Mouse (Mus musculus) bone marrow macrophage, adult 2 months (primary cell): ENCODE data around the gene Lpcat4. TPM values are rescaled to one million over a fixed set of nuclear protein-coding genes. Genes with fewer than 3 reads are reported as not detected.

Experiments
- H3K27ac ChIP-seq: 2 replicates; pipeline ENCODE4 v1.5.1; 2012; ENCODE audit warnings: low read depth, low read length; ENCODE audit not compliant: insufficient read depth
- H3K4me1 ChIP-seq: 2 replicates; pipeline ENCODE4 v1.6.1; 2012; ENCODE audit warnings: low read length; ENCODE audit not compliant: control insufficient read depth, insufficient read depth
- H3K4me3 ChIP-seq: 2 replicates; pipeline ENCODE4 v1.5.1; 2012; ENCODE audit warnings: mild to moderate bottlenecking, low read length, moderate library complexity; ENCODE audit not compliant: insufficient read depth
- CTCF ChIP-seq: IDR thresholded peaks from 2 replicates; pipeline ENCODE4 v1.5.1; 2012; ENCODE audit warnings: low read depth, mild to moderate bottlenecking, low read length, moderate library complexity
- POLR2A ChIP-seq: IDR thresholded peaks from 2 replicates; pipeline ENCODE4 v1.6.1; 2012; ENCODE audit warnings: mild to moderate bottlenecking, low read depth, low read length, borderline replicate concordance
- polyA plus RNA-seq: library from polyadenylated mRNA; stranded (reverse); fragments of >200 nt; gene quantifications from 2 replicates; pipeline ENCODE4 v1.2.4, GENCODE M21; 2012; ENCODE audit not compliant: missing spikeins, insufficient read depth, insufficient read length

Gene Lpcat4
- polyA plus RNA-seq, 1 experiment, result 5.5 TPM

- peak within 1 kb of the TSS; percentile 51 for H3K27ac ChIP-seq
- peak; percentile 82 for TF ChIP-seq CTCF
- TF ChIP-seq POLR2A, result 0 out of 2 replicates have a peak, but pooled peaks have one; percentile 29
- peaks cover 16% of the 10 kb centered on the region for H3K4me1 ChIP-seq
Observed at GRCm38 (mm10) chr2:112261748-112262653, 22.7 kb downstream of the Lpcat4 start, which contains the start of gene Nop10. Gene Nop10, plus strand, starts transcription at chr2:112261926.

DNA sequence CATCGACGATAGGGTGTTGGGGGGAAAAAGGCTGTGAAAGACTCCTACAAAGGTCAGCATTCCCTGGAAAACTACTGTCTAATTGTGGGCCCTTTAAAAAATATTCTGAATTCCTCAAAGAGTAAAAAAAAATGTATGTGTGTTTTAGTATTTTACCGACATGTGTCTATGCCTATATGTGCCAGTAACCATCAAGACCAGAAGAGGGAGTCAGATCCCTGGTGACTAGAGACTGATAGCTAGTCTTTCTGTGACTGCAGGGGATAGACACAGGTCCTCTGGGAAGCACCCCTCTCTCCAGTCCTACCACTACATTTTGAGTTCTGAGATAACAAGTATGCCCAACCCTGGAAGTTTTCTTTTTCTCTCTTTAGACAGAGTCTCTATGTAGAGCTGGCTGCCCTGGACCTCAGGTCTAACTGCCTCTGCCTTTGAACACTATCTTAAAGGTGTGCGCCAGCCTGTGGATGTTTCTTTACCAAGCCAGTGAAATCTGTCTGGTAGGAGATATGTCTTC, 23.6 kb downstream of the Lpcat4 start:
- peak overlapping the region; percentile 85 for H3K4me3 ChIP-seq
- TF ChIP-seq POLR2A (no peak), CTCF (no peak)
- no peak overlapping the region for H3K27ac ChIP-seq
- peaks cover 12% of the 10 kb centered on the region for H3K4me1 ChIP-seq

More at GRCm38 (mm10) chr2:112261748-112262653, 22.7 kb downstream of the Lpcat4 start, which contains the start of gene Nop10:
- H3K4me3 ChIP-seq, result peak within 1 kb of the TSS; percentile 85

DNA sequence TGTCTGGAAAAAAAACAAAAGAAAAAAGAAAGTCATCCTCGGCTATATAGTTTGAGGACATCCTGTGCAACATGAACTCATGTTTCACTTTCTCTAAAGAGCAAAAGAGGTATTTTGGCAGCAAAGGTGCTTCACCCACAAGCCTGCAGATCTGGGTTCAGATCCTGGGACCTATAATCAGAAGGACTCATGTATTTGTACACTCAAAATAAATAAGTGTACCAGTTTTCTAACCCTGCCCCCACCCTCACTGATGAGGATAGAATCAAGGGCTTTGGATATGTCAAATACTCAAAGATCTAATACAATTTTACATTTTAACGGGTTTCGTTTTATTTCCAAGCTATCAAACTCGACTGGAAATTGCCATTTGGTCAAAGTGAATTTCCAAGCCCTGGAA, 25.1 kb downstream of the Lpcat4 start:
- TF ChIP-seq CTCF, result no peak
- no peak for TF ChIP-seq POLR2A
- peaks cover 11% of the 10 kb centered on the region; the same call in 1 of the 2 replicates for H3K4me1 ChIP-seq
- no peak overlapping the region for H3K27ac ChIP-seq
- no peak overlapping the region for H3K4me3 ChIP-seq

DNA sequence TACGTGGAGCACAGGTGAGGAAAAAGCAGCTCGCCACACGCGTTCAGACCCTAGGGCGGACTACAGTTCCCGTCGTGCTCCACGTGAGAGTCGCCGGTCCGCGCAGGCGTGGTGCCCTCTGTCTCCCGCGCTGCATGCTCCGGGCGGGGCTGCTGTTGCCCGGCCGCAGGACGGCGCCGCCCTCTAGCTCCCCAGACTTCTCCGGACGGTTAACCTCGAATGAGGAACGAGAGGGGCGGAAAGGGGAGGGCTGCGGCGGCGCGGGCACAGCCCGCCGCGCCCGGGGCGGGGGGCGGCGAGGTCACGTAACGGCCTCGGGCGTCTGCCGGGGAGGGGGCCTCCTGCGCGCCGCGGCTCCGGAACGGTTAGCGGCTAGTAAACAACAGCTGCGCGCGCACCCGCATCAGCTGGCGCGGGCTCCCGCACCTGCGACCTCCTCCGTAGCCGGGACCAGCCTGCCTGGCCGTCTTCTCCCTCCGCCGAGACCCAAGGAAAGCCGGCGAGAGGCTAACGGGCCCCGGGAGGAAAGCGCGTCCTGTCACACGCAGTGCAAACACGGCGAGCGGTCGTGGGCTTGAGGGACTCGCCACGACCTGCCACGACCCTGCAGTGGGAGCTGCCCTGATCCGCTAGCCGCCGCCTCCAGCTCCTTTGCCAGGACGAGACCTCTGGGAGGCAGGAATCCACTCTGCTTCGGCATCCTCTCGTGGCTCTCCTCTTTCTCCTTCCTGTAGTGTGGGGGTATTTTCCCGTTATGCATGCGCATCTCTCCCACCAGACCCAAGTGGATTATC, 26.4 kb downstream of the Lpcat4 start, which contains the start of gene Slc12a6:
Slc12a6 (plus strand) TSS at position 378 of the 794 bp plus-strand sequence.
- Histone ChIP-seq H3K27ac (peak within 1 kb of the TSS; percentile 88), H3K4me1 (peaks cover 16% of the 10 kb centered on the region), H3K4me3 (peak within 1 kb of the TSS; percentile 80)
- TF ChIP-seq CTCF (no peak), POLR2A (no peak)

DNA sequence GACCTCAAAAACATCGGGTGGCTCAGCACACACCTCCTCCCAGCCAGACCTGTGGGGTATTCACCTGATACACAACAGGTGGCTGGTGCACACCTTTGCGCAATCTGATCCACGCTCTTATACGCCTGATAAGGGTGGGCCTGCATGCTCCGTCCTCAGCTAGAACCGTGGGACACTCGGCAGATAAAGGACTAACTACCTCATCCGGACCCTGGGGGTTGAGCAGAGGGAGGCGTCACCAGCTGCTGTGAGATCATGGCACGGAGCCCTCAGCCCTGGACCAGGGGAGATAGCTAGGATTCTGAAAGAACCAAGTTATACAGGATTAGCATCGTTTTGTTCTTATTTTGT, 26.9 kb downstream of the Lpcat4 start, which contains the start of gene Gm21985:
Gm21985 (plus strand) TSS at position 73 of the 351 bp plus-strand sequence.
- TF ChIP-seq CTCF, result peak; percentile 8; the same call in 1 of the 2 replicates
- no peak for TF ChIP-seq POLR2A
- H3K27ac ChIP-seq, result peak within 1 kb of the TSS; percentile 88
- H3K4me3 ChIP-seq, result peak within 1 kb of the TSS; percentile 80
- peaks cover 17% of the 10 kb centered on the region for H3K4me1 ChIP-seq

DNA sequence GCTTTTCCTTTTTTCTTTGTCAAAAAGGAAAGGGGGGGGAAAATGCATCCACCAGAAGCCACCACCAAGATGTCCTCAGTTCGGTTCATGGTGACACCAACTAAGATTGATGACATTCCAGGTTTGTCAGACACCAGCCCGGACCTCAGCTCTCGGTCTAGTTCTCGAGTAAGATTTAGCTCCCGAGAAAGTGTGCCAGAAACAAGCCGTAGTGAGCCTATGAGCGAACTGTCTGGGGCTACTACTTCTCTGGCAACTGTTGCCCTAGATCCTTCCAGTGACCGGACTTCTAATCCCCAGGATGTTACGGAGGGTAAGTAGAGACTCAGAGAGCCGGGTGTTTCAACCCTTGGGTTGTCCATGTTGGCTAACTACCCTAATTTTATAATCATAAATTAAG, 27.5 kb downstream of the Lpcat4 start:
- Histone ChIP-seq H3K27ac (peak overlapping the region; percentile 88), H3K4me3 (peak overlapping the region; percentile 80), H3K4me1 (peaks cover 21% of the 10 kb centered on the region)
- peak; percentile 71; the same call in 1 of the 2 replicates for TF ChIP-seq POLR2A
- no peak for TF ChIP-seq CTCF

DNA sequence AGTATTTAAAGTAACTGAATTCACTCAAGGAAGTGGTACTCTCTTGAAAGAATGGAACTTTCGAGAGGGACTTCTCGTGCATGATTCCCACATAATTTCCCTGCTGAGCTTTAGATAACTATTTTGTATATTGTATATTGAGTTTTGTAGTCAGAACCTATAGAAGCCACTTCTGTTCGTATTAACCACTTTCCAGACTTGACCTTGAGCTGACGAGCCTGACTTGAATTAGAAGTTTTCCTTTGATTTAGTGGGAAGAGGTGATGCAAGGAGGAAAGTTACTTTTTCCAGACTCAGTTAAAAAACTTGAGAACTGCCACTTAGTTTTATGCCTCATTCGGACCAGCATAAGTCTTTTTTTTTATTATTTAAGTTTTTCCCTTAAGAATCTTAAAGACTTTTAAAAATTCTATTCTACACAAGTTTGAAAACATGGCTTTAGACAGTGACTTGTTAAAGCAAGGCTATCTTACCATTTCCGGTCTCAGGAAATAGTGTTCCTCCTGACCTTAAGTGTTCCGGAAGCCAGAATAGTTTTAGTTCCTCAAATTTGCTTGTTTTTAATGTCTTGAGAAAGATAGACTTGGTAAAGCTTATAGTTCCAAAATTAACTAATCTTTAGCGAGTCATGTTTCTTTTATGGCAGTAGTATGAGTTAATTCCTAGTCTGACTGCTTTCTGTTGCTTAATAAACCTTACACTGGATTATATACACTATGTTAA, 28.4 kb downstream of the Lpcat4 start:
- Histone ChIP-seq H3K27ac (peak overlapping the region; percentile 88), H3K4me1 (peaks cover 22% of the 10 kb centered on the region), H3K4me3 (peak overlapping the region; percentile 59)
- no peak for TF ChIP-seq CTCF
- no peak for TF ChIP-seq POLR2A

DNA sequence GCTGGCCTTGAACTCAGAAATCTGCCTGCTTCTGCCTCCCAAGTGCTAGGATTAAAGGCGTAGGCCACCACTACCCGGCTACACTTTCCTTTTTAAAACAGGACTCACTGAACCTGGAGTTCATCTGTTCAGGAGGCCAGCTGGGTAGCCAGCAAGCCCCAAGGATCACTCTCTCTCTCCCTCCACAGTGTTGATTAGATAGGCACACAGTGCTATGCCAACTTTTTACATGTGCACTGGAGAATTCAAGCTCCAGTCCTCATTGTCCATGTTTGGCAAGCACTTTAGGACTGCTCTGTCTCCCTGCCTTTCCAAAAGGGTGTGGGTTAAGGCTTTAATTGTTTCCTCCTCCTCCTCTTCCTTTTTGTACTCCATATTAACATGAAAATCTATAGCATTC, 30.7 kb downstream of the Lpcat4 start:
- TF ChIP-seq CTCF, result no peak
- no peak for TF ChIP-seq POLR2A
- Histone ChIP-seq H3K4me1 (peaks cover 18% of the 10 kb centered on the region), H3K27ac (peak overlapping the region; percentile 40; the same call in 1 of the 2 replicates), H3K4me3 (peak overlapping the region; percentile 48)

- Histone ChIP-seq H3K4me1 (peaks cover 21% of the 10 kb centered on the region), H3K27ac (no peak overlapping the region), H3K4me3 (no peak overlapping the region)
- TF ChIP-seq POLR2A, result no peak
- TF ChIP-seq CTCF, result no peak
Observed at GRCm38 (mm10) chr2:112272909-112273308, 33.6 kb downstream of the Lpcat4 start.
